16 mouse cellular contexts compared by ENCODE assay signal in the genomic region with DNA sequence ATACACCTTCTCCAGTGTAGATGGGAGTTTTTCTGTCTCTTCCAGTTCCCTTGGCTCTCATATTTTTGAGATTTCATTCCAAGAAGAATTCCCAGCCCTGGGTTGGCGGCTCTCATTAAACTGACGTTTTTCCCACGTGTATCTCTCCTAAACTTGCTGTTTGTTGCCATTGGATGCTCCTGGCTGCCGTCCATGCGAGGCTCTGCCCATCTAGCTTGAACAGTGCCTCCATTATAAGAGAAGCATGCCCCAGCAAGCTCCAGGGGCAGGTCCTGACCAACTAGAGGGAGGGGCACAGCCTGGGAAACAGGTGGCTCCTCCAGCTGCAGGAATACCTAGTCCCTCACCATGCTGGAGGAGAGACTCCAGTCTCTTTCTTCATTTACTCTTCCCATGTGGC. TPM values are rescaled to one million over a fixed set of nuclear protein-coding genes. Genes with fewer than 3 reads are reported as not detected.
DNase-seq lines count a peak whose midpoint lies in the region; ATAC-seq and TF ChIP-seq lines count a peak whose summit lies in the region.
"Had no signal": no experiment of that assay in that cellular context is flagged by ENCODE, and none has a peak within 500 bp of the region (broad histone marks: within the 10 kb centered on the region; RNA-seq: fewer than 3 reads in every experiment).

No protein-coding gene starts in this region.

- H3K27ac ChIP-seq in heart, adult 2 months: peak overlapping the region; percentile 44
- peak overlapping the region; percentile 49; the same call in 1 of the 2 replicates for H3K27ac ChIP-seq in lung, embryonic 16.5 days (ENCODE audit: low read length)
- peak overlapping the region; percentile 69 for H3K27ac ChIP-seq in limb, embryonic 14.5 days (replicated peaks; ENCODE audit: low read depth, low read length)
- H3K27ac ChIP-seq: kidney, postnatal 0 days had no signal

- no peaks in the 10 kb centered on the region for H3K9me3 ChIP-seq in lung, embryonic 16.5 days (ENCODE audit: control insufficient read depth, low read length)
- H3K9me3 ChIP-seq in limb, embryonic 14.5 days (ENCODE audit: control insufficient read depth, low read length): no peaks in the 10 kb centered on the region

- no peak for DNase-seq in heart, adult 2 months
- no peak for DNase-seq in heart, adult 18-20 months
- DNase-seq in lung, postnatal 14 days: no peak
- peak; percentile 57 for DNase-seq in brain, adult 2 months (ENCODE audit: low read depth, low spot score)
- peak; percentile 17 for DNase-seq in limb, embryonic 14.5 days (ENCODE audit: low spot score)
- no peak for DNase-seq in thymus, postnatal 36 days
- DNase-seq: adrenal gland, postnatal 25 days; spleen, adult 18-20 months had no signal

- no peak for TF ChIP-seq POLR2A in heart, adult 2 months (IDR thresholded peaks at IDR 0.05; ENCODE audit: insufficient read depth, low read depth, low read length)
- TF ChIP-seq POLR2A in limb, embryonic 14.5 days (IDR thresholded peaks at IDR 0.05; ENCODE audit: borderline replicate concordance, extremely low read depth, insufficient read depth, insufficient read length): no peak

- no peaks in the 10 kb centered on the region for H3K27me3 ChIP-seq in heart, adult 2 months (ENCODE audit: control insufficient read depth, insufficient read depth, low read length)
- no peaks in the 10 kb centered on the region for H3K27me3 ChIP-seq in lung, embryonic 16.5 days (ENCODE audit: control insufficient read depth, insufficient read depth, low read depth, low read length)
- H3K27me3 ChIP-seq in limb, embryonic 14.5 days (ENCODE audit: control insufficient read depth, insufficient read depth, low read length): no peaks in the 10 kb centered on the region

- no peak overlapping the region for H3K4me2 ChIP-seq in lung, embryonic 16.5 days (ENCODE audit: low read depth, low read length)
- no peak overlapping the region for H3K4me2 ChIP-seq in limb, embryonic 14.5 days (replicated peaks; ENCODE audit: low read depth, low read length, severe bottlenecking)
- H3K4me2 ChIP-seq: liver, embryonic 11.5 days; midbrain, embryonic 11.5 days had no signal

- H3K36me3 ChIP-seq in heart, adult 2 months (ENCODE audit: control insufficient read depth, insufficient read depth, low read length): no peaks in the 10 kb centered on the region
- no peaks in the 10 kb centered on the region for H3K36me3 ChIP-seq in lung, embryonic 16.5 days (ENCODE audit: control insufficient read depth, insufficient read depth, low read length)
- no peaks in the 10 kb centered on the region for H3K36me3 ChIP-seq in limb, embryonic 14.5 days (ENCODE audit: control insufficient read depth, insufficient read depth, low read length)

- no peak for ATAC-seq in lung, embryonic 16.5 days (ENCODE audit: low read depth)
- ATAC-seq in limb, embryonic 14.5 days (ENCODE audit: low FRiP score, low read depth): no peak

- WGBS in heart, adult 2 months: 66% methylated on average over 5 of the region's 5 CpGs
- WGBS in lung, embryonic 16.5 days: 47% methylated on average over 5 of the region's 5 CpGs
- 46% methylated on average over 5 of the region's 5 CpGs for WGBS in limb, embryonic 14.5 days

- H3K79me2 ChIP-seq in heart, adult 2 months (replicated peaks; ENCODE audit: control insufficient read depth, insufficient read depth, low read length): no peaks in the 10 kb centered on the region

- intact Hi-C loops in heart, adult 2 months (cut with DNase I): no loop called here

- H3K4me3 ChIP-seq in heart, adult 2 months: no peak overlapping the region
- no peak overlapping the region for H3K4me3 ChIP-seq in lung, embryonic 16.5 days (ENCODE audit: low read length)
- H3K4me3 ChIP-seq in limb, embryonic 14.5 days (replicated peaks; ENCODE audit: low read length): no peak overlapping the region

- TF ChIP-seq EP300 in heart, adult 2 months (IDR thresholded peaks at IDR 0.05; ENCODE audit: insufficient read depth, low read depth, low read length): no peak

- H3K9ac ChIP-seq in heart, adult 2 months (ENCODE audit: low read depth, low read length): no peak overlapping the region
- H3K9ac ChIP-seq in lung, embryonic 16.5 days (ENCODE audit: low read length): no peak overlapping the region
- no peak overlapping the region for H3K9ac ChIP-seq in limb, embryonic 14.5 days (ENCODE audit: low read depth, low read length, severe bottlenecking)

- no peak for TF ChIP-seq CTCF in heart, adult 2 months (IDR thresholded peaks at IDR 0.05)

- H3K4me1 ChIP-seq in heart, adult 2 months (ENCODE audit: control insufficient read depth, insufficient read depth, low read length): peaks cover 7% of the 10 kb centered on the region
- peaks cover 25% of the 10 kb centered on the region for H3K4me1 ChIP-seq in lung, embryonic 16.5 days (replicated peaks; ENCODE audit: control insufficient read depth, insufficient read depth, low read length)
- peaks cover 17% of the 10 kb centered on the region for H3K4me1 ChIP-seq in limb, embryonic 14.5 days (ENCODE audit: control insufficient read depth, insufficient read depth, low read length)

RNA-seq across cellular contexts. Expression of a gene that starts 42.0 kb away (rescaled TPM):
- 100 to 1,000 TPM; 367 to 385 TPM for total RNA-seq in heart, adult 2 months (2021)
- polyA plus RNA-seq in heart, adult 2 months (2012; rRNA removed): 284 and 285 TPM in 2 replicates
- 100 to 1,000 TPM; 417 to 443 TPM for total RNA-seq in heart, adult 18-20 months (2021)
- polyA plus RNA-seq in lung, embryonic 16.5 days (2015; fragmentation: Nextera tagmentation; extraction: Ambion mirVana): 13.6 and 18.1 TPM in 2 replicates
- polyA plus RNA-seq in limb, embryonic 14.5 days (2012; rRNA removed): 12.2 and 13.2 TPM in 2 replicates
- 1.9 and 2.5 TPM in 2 replicates for polyA plus RNA-seq in limb, embryonic 14.5 days (2014; fragmentation: Nextera tagmentation; extraction: Ambion mirVana)

RNA-seq across cellular contexts. Expression of a gene that starts 54.3 kb away (rescaled TPM):
- not detected for total RNA-seq in heart, adult 2 months (2021)
- polyA plus RNA-seq in heart, adult 2 months (2012; rRNA removed): 1.3 and 2.2 TPM in 2 replicates
- total RNA-seq in heart, adult 18-20 months (2021): not detected
- 2.7 and 3.8 TPM in 2 replicates for polyA plus RNA-seq in lung, embryonic 16.5 days (2015; fragmentation: Nextera tagmentation; extraction: Ambion mirVana)
- 4.6 TPM in 2 replicates for polyA plus RNA-seq in limb, embryonic 14.5 days (2012; rRNA removed)
- 3.7 and 3.8 TPM in 2 replicates for polyA plus RNA-seq in limb, embryonic 14.5 days (2014; fragmentation: Nextera tagmentation; extraction: Ambion mirVana)
- total RNA-seq: adrenal gland, postnatal 25 days; common myeloid progenitor, adult 5-6 weeks; granulocyte monocyte progenitor cell, adult 5-6 weeks; layer of hippocampus, postnatal 14 days; MEL had no signal

Comparison
In these comparisons a context has a peak if more than half of its experiments do, and no peak if none do; other contexts are left out.
1. DNase-seq: peak in brain, adult 2 months (single experiment) and limb, embryonic 14.5 days (single experiment); none in heart, adult 2 months (0 of 2), heart, adult 18-20 months (0 of 2), lung, postnatal 14 days (single experiment) and thymus, postnatal 36 days (0 of 2).
2. RNA of a gene that starts 42.0 kb away (polyA plus RNA-seq): 284 to 285 TPM in heart, adult 2 months; 13.6 to 18.1 TPM in lung, embryonic 16.5 days and 1.9 to 13.2 TPM in limb, embryonic 14.5 days; every median in the first group is over 10 times any median in the second.
3. Peak in every context shown above with its lines, with median percentiles within 50 percentile points of each other: H3K27ac ChIP-seq.